Mouse (Mus musculus) ES-Bruce4 (cell line): ENCODE measurements around the gene Cnnm3. TPM values are rescaled to one million over a fixed set of nuclear protein-coding genes. Genes with fewer than 3 reads are reported as not detected.

Source experiments
- H3K27ac ChIP-seq: 2 replicates; pipeline ENCODE4 v1.5.1; 2012; ENCODE audit warnings: low read length, inconsistent platforms; ENCODE audit not compliant: insufficient read depth
- H3K27me3 ChIP-seq: 2 replicates; pipeline ENCODE4 v1.6.1; 2012; ENCODE audit warnings: mild to moderate bottlenecking, low read length, inconsistent platforms; ENCODE audit not compliant: control insufficient read depth, poor library complexity, insufficient read depth, severe bottlenecking
- H3K36me3 ChIP-seq: 2 replicates; pipeline ENCODE4 v1.6.1; 2012; ENCODE audit warnings: inconsistent platforms, mild to moderate bottlenecking, low read length, moderate library complexity; ENCODE audit not compliant: control insufficient read depth, poor library complexity, insufficient read depth, severe bottlenecking
- H3K4me1 ChIP-seq: one replicate; pipeline ENCODE4 v1.8.1; 2011; ENCODE audit warnings: low read length; ENCODE audit not compliant: control insufficient read depth, insufficient read depth
- H3K4me3 ChIP-seq: 2 replicates; pipeline ENCODE4 v1.5.1; 2011; ENCODE audit warnings: low read depth, mild to moderate bottlenecking, low read length
- H3K9ac ChIP-seq: 2 replicates; pipeline ENCODE4 v1.6.1; 2012; ENCODE audit warnings: low read depth, mild to moderate bottlenecking, inconsistent platforms; ENCODE audit not compliant: poor library complexity, severe bottlenecking
- H3K9me3 ChIP-seq: replicated peaks from 2 replicates; pipeline ENCODE4 v1.6.1; 2012; ENCODE audit warnings: mild to moderate bottlenecking, low read length, inconsistent platforms; ENCODE audit not compliant: control insufficient read depth, poor library complexity, insufficient read depth, severe bottlenecking
- CTCF ChIP-seq: IDR thresholded peaks from one replicate; pipeline ENCODE4 v1.8.1; 2011; ENCODE audit warnings: low read depth, low read length
- EP300 ChIP-seq: IDR thresholded peaks from 2 replicates; pipeline ENCODE4 v1.6.1; 2011; ENCODE audit warnings: low read depth, low read length; ENCODE audit not compliant: insufficient read depth
- POLR2A ChIP-seq: IDR thresholded peaks from one replicate; pipeline ENCODE4 v1.8.1; 2011; ENCODE audit warnings: low read length; ENCODE audit not compliant: insufficient read depth
- polyA plus RNA-seq: library from polyadenylated mRNA; stranded (reverse); fragments of >200 nt; gene quantifications from 2 replicates; pipeline ENCODE4 v1.2.4, GENCODE M21; 2011; ENCODE audit warnings: low read depth; ENCODE audit not compliant: missing spikeins, insufficient read depth, insufficient read length

Cnnm3 gene
- polyA plus RNA-seq, 1 experiment, result 17.4 TPM

- Histone ChIP-seq H3K36me3 (no peaks in the 10 kb centered on the region), H3K27me3 (no peaks in the 10 kb centered on the region), H3K4me1 (peaks cover 13% of the 10 kb centered on the region), H3K9me3 (no peaks in the 10 kb centered on the region), H3K9ac (no peak overlapping the region), H3K4me3 (no peak overlapping the region), H3K27ac (no peak overlapping the region)
- TF ChIP-seq POLR2A (no peak), EP300 (no peak), CTCF (no peak)
These were observed 63.7 kb downstream of the Cnnm3 start for GRCm38 (mm10) chr1:36575347-36575746.

- Histone ChIP-seq H3K27me3 (no peaks in the 10 kb centered on the region), H3K9me3 (no peaks in the 10 kb centered on the region), H3K27ac (no peak overlapping the region), H3K36me3 (no peaks in the 10 kb centered on the region), H3K4me1 (peaks cover 15% of the 10 kb centered on the region), H3K9ac (no peak overlapping the region), H3K4me3 (no peak overlapping the region)
- TF ChIP-seq POLR2A (no peak), CTCF (no peak), EP300 (no peak)
These were observed 65.5 kb downstream of the Cnnm3 start for GRCm38 (mm10) chr1:36576991-36577675.

Other genes starting within 250 kb of the Cnnm3 start
- not detected in 2 replicates for gene Neurl3, start 237.2 kb upstream of the Cnnm3 start, polyA plus RNA-seq
- 3.5 and 4.1 TPM in 2 replicates for gene Arid5a, start 204.1 kb upstream of the Cnnm3 start, polyA plus RNA-seq
- gene Kansl3, start 142.7 kb upstream of the Cnnm3 start, polyA plus RNA-seq, result 48.2 and 48.4 TPM in 2 replicates
- gene Fer1l5, start 139.6 kb upstream of the Cnnm3 start, polyA plus RNA-seq, result not detected in 2 replicates
- gene Lman2l, start 66.6 kb upstream of the Cnnm3 start, polyA plus RNA-seq, result 26.9 and 27.4 TPM in 2 replicates
- gene Cnnm4, start 40.2 kb upstream of the Cnnm3 start, polyA plus RNA-seq, result 4.7 and 5.4 TPM in 2 replicates
- 6.8 and 6.9 TPM in 2 replicates for gene Ankrd23, start 25.0 kb downstream of the Cnnm3 start, polyA plus RNA-seq
- 1.2 TPM in 1 of 2 replicates, not detected in the other for gene Gm42417, start 27.6 kb downstream of the Cnnm3 start, polyA plus RNA-seq
- 6.4 and 8.8 TPM in 2 replicates for gene Ankrd39, start 35.6 kb downstream of the Cnnm3 start, polyA plus RNA-seq
- gene Sema4c, start 46.5 kb downstream of the Cnnm3 start, polyA plus RNA-seq, result 6.5 and 11.2 TPM in 2 replicates
- gene Fam178b, start 171.3 kb downstream of the Cnnm3 start, polyA plus RNA-seq, result 8.9 and 9.8 TPM in 2 replicates
- gene Cox5b, start 179.6 kb downstream of the Cnnm3 start, polyA plus RNA-seq, result 509 and 516 TPM in 2 replicates
- 1.4 TPM in 1 of 2 replicates, not detected in the other for gene 4933424G06Rik, start 198.3 kb downstream of the Cnnm3 start, polyA plus RNA-seq
- 83.3 and 85.3 TPM in 2 replicates for gene Actr1b, start 202.6 kb downstream of the Cnnm3 start, polyA plus RNA-seq
- gene Zap70, start 249.9 kb downstream of the Cnnm3 start, polyA plus RNA-seq, result 0.68 and 1.5 TPM in 2 replicates